Mouse (Mus musculus): ENCODE results near the gene Zfp106. TPM values are rescaled to one million over a fixed set of nuclear protein-coding genes. Genes with fewer than 3 reads are reported as not detected.

Gene Zfp106
- polyA plus RNA-seq, 1 experiment from 2014 or later = 61.8 TPM

DNA sequence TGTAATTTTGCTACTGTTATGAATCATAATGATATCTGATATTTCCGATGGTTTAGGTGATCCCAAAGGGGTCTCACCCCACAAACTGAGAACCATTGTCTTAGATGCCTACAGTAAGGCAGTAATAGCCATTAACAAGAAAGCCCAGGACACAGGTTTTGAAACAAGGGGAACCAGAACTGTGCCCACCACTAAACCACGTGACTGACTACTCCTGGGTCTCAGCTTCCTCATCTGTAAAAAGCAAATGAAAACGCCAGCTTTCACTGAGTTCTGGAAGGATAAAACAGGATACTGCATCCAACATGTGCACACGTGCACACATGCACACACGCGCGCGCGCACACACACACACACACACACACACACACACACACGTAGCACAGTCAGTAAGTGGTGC, 93.9 kb downstream of the Zfp106 start:
- no peak overlapping the region for H3K9ac ChIP-seq (replicated peaks)
- ATAC-seq (ENCODE audit: insufficient number of reproducible peaks, insufficient read depth, low FRiP score, low TSS enrichment, low read depth) = no peak
- no peaks in the 10 kb centered on the region for H3K4me1 ChIP-seq (replicated peaks)
- H3K36me3 ChIP-seq = no peaks in the 10 kb centered on the region
- no peak overlapping the region for H3K4me3 ChIP-seq (replicated peaks)
- H3K4me2 ChIP-seq = no peak overlapping the region
- H3K27me3 ChIP-seq = no peaks in the 10 kb centered on the region
- H3K9me3 ChIP-seq = no peaks in the 10 kb centered on the region
- 91% methylated on average over 10 of the region's 10 CpGs for WGBS
- no peak overlapping the region for H3K27ac ChIP-seq

DNA sequence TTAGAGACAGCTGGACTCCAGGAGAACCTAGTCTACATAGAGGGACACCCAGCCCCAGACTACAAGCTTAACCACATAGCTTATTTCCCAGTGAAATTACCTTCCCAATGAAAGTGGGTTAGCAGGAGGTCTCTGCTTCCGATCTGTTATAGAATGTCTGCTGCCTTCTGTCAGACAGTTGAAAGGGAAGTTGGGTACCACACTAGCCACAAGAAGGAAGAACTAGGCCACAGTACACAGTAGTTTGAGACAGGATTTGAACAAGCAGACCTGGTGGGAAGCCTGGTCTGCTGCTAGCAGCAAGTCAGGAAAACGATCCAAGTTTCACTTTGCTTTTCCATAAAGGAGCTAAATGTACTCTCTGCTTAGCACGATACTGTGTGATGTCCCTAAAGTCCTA, 94.4 kb downstream of the Zfp106 start:
- H3K4me3 ChIP-seq (replicated peaks) = no peak overlapping the region
- no peak for ATAC-seq (ENCODE audit: insufficient number of reproducible peaks, insufficient read depth, low FRiP score, low TSS enrichment, low read depth)
- H3K9ac ChIP-seq (replicated peaks) = no peak overlapping the region
- H3K27ac ChIP-seq = no peak overlapping the region
- no peaks in the 10 kb centered on the region for H3K9me3 ChIP-seq
- H3K27me3 ChIP-seq = no peaks in the 10 kb centered on the region
- H3K4me2 ChIP-seq = no peak overlapping the region
- H3K36me3 ChIP-seq = no peaks in the 10 kb centered on the region
- 89% methylated on average over 3 of the region's 3 CpGs for WGBS
- no peaks in the 10 kb centered on the region for H3K4me1 ChIP-seq (replicated peaks)

DNA sequence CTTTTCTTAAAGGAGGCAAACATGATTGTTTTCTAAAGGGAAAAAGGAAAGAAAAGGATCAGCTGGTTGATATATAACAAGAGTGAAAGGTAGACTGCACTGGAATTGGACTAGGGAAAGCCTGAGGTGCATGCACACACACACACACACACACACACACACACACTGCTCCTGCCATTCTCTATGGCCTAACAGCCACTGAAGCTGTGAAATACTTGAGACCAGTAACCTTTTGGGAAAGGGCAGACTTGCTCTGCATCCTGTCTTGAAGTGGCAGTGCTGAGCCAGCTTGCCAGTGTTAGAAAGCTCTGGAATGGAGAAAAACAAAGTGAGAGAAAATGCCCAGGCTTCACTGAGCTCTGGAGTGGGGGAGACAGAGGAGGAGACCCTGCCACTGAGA, 95.6 kb downstream of the Zfp106 start:
- H3K4me2 ChIP-seq = no peak overlapping the region
- no peak overlapping the region for H3K9ac ChIP-seq (replicated peaks)
- no peak overlapping the region for H3K4me3 ChIP-seq (replicated peaks)
- H3K36me3 ChIP-seq = no peaks in the 10 kb centered on the region
- H3K27ac ChIP-seq = no peak overlapping the region
- H3K9me3 ChIP-seq = no peaks in the 10 kb centered on the region
- no peaks in the 10 kb centered on the region for H3K27me3 ChIP-seq
- H3K4me1 ChIP-seq (replicated peaks) = no peaks in the 10 kb centered on the region
- ATAC-seq (ENCODE audit: insufficient number of reproducible peaks, insufficient read depth, low FRiP score, low TSS enrichment, low read depth) = no peak

DNA sequence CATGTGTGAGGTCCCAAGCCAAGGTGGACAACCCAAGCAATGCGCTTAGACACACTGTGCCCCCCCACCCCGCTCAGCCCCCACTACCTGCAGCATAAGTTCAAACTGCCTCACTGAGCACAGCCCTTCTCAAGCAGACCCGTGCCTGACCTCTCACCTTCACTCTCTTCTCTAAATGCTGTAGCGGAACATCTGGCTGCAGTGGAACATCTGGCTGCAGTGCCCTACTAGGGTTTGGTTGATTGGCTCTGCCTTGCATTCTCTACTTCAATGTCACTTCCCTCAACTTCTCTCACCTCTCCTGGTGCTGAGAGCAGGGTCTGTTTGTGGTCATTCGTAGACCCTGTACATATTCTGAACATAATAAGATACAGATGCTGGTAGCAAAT, 98.3 kb downstream of the Zfp106 start:
- Histone ChIP-seq H3K4me1 (replicated peaks) (no peaks in the 10 kb centered on the region), H3K4me2 (no peak overlapping the region), H3K9me3 (no peaks in the 10 kb centered on the region), H3K36me3 (no peaks in the 10 kb centered on the region), H3K4me3 (replicated peaks) (no peak overlapping the region), H3K27me3 (no peaks in the 10 kb centered on the region), H3K9ac (replicated peaks) (no peak overlapping the region), H3K27ac (no peak overlapping the region)
- ATAC-seq (ENCODE audit: insufficient number of reproducible peaks, insufficient read depth, low FRiP score, low TSS enrichment, low read depth) = no peak
- 59% methylated on average over 5 of the region's 5 CpGs for WGBS

DNA sequence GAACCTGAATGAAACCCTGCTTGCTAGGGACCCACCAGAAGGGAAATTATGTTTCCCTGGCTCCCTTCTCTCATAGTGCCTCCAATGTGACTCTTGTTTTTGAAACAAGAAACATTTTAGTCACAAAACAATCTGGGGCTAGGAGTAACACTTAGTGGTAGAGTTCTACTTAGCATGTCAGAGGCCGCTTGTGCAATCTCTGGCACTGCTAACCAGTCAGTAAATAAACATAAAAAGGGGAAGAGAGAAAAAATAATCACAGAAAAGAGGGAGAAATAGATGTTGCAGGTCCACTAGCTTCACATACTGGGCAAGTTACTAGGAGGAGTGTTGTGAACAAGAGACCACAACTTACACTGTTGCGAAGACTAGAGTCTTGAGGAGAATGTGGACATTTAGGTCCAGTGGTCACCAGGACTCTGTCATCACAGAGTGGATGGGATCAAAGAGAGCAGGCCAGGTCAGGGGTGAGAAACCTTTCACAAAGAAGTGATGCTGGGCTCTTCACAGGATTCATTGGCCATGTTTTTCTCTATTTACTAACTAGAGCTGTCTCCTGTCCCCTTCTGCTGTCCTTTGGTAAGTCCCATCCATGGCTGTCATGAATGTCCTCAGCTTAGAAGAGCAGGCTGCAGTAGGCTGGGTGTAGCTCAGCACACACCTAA, 98.8 kb downstream of the Zfp106 start:
- Histone ChIP-seq H3K4me2 (no peak overlapping the region), H3K36me3 (no peaks in the 10 kb centered on the region), H3K27me3 (no peaks in the 10 kb centered on the region), H3K9me3 (no peaks in the 10 kb centered on the region), H3K4me1 (replicated peaks) (no peaks in the 10 kb centered on the region), H3K4me3 (replicated peaks) (no peak overlapping the region), H3K27ac (no peak overlapping the region), H3K9ac (replicated peaks) (no peak overlapping the region)
- 95% methylated on average over 2 of the region's 2 CpGs for WGBS
- no peak for ATAC-seq (ENCODE audit: insufficient number of reproducible peaks, insufficient read depth, low FRiP score, low TSS enrichment, low read depth)

DNA sequence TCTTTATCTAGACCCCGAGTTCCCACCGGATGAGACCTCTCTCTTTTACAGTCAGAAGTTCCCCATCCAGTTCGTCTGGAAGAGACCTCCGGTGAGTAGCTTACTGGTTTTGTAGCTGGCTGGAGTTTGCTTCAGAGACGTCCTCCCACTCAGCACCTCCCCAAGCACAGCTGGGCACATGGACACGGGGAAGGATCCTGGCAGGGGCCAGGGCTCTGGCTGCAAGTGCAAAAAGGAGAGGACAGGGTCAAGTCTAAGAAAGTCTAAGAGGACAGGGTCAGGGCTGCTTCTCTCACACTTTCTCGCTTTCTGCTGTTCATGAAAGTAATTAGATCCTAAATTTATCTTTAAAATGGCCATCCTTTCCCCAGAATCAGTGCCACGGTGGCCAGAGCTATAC, 99.6 kb downstream of the Zfp106 start:
- Histone ChIP-seq H3K4me3 (replicated peaks) (no peak overlapping the region), H3K9me3 (no peaks in the 10 kb centered on the region), H3K9ac (replicated peaks) (no peak overlapping the region), H3K27ac (no peak overlapping the region), H3K36me3 (no peaks in the 10 kb centered on the region), H3K4me2 (no peak overlapping the region), H3K27me3 (no peaks in the 10 kb centered on the region), H3K4me1 (replicated peaks) (no peaks in the 10 kb centered on the region)
- ATAC-seq (ENCODE audit: insufficient number of reproducible peaks, insufficient read depth, low FRiP score, low TSS enrichment, low read depth) = no peak
- 79% methylated on average over 8 of the region's 8 CpGs for WGBS

DNA sequence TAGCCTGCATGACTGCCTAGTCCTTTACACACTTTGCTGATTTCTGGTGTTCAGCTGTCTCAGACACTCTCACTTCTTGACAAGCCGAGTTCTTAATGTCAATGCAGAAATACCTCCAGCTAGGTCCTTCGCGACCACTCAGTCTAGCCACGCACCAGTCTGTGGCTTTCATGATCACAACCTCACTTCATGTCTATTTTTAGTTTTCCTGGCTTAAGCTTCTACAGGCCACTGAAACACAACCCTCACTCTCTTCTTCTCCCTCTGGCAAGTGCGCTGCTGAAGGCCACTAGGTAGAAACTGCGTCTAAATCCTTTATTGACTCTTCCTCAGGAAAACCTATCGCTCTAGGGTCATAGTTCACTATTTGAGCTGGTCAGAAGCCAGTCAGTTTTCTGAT, 100.3 kb downstream of the Zfp106 start:
- H3K4me3 ChIP-seq (replicated peaks) = no peak overlapping the region
- WGBS = 92% methylated on average over 7 of the region's 7 CpGs
- no peaks in the 10 kb centered on the region for H3K36me3 ChIP-seq
- H3K27me3 ChIP-seq = no peaks in the 10 kb centered on the region
- no peak overlapping the region for H3K4me2 ChIP-seq
- no peaks in the 10 kb centered on the region for H3K4me1 ChIP-seq (replicated peaks)
- no peak overlapping the region for H3K9ac ChIP-seq (replicated peaks)
- H3K27ac ChIP-seq = no peak overlapping the region
- no peaks in the 10 kb centered on the region for H3K9me3 ChIP-seq
- ATAC-seq (ENCODE audit: insufficient number of reproducible peaks, insufficient read depth, low FRiP score, low TSS enrichment, low read depth) = no peak

DNA sequence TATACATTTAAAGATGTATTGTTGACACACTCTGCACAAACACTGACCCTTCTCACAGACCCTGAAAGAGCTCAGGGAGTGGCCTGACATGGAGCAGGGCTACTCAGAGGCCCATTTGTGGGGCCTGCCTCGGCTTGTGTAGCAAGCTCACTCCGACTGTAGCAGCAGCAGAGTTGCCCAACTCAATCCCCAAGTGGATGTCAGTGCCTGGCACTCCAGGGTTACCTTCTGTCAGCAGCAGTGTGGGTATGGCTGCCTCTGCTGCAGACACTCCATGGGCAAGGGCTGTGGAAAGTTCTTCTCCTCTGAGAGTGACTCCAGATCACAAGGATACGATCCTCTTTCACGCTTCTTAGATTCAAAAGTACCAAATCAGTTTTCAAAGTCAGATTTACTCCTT, 103.4 kb downstream of the Zfp106 start:
- 88% methylated on average over 4 of the region's 4 CpGs for WGBS
- Histone ChIP-seq H3K27me3 (no peaks in the 10 kb centered on the region), H3K4me2 (no peak overlapping the region), H3K4me1 (replicated peaks) (no peaks in the 10 kb centered on the region), H3K9me3 (no peaks in the 10 kb centered on the region), H3K9ac (replicated peaks) (no peak overlapping the region), H3K27ac (no peak overlapping the region), H3K4me3 (replicated peaks) (no peak overlapping the region), H3K36me3 (no peaks in the 10 kb centered on the region)
- no peak for ATAC-seq (ENCODE audit: insufficient number of reproducible peaks, insufficient read depth, low FRiP score, low TSS enrichment, low read depth)

Other genes with a start within 250 kb of the Zfp106 start
- gene Pla2g4f, start 249.7 kb downstream of the Zfp106 start, polyA plus RNA-seq (2016; fragmentation: Nextera tagmentation; extraction: Ambion mirVana) = 0.15 and 0.23 TPM in 2 replicates
- gene Vps39, start 210.7 kb downstream of the Zfp106 start, polyA plus RNA-seq (2016; fragmentation: Nextera tagmentation; extraction: Ambion mirVana) = 28.5 and 30.1 TPM in 2 replicates
- gene Ganc, start 159.9 kb downstream of the Zfp106 start, polyA plus RNA-seq (2016; fragmentation: Nextera tagmentation; extraction: Ambion mirVana) = 7.2 and 8.4 TPM in 2 replicates
- gene Tmem87a, start 159.7 kb downstream of the Zfp106 start, polyA plus RNA-seq (2016; fragmentation: Nextera tagmentation; extraction: Ambion mirVana) = 9.5 and 10.4 TPM in 2 replicates
- gene Capn3, start 107.8 kb downstream of the Zfp106 start, polyA plus RNA-seq (2016; fragmentation: Nextera tagmentation; extraction: Ambion mirVana) = 1.9 and 2.7 TPM in 2 replicates
- gene Snap23, start 3.8 kb upstream of the Zfp106 start, polyA plus RNA-seq (2016; fragmentation: Nextera tagmentation; extraction: Ambion mirVana) = 55.7 and 57.6 TPM in 2 replicates
- gene Haus2, start 45.5 kb upstream of the Zfp106 start, polyA plus RNA-seq (2016; fragmentation: Nextera tagmentation; extraction: Ambion mirVana) = 29.2 and 29.7 TPM in 2 replicates
- gene Lrrc57, start 45.7 kb upstream of the Zfp106 start, polyA plus RNA-seq (2016; fragmentation: Nextera tagmentation; extraction: Ambion mirVana) = 24.6 and 27.3 TPM in 2 replicates
- gene Stard9, start 65.3 kb upstream of the Zfp106 start, polyA plus RNA-seq (2016; fragmentation: Nextera tagmentation; extraction: Ambion mirVana) = 4.9 and 5.7 TPM in 2 replicates